Mouse (Mus musculus) heart, embryonic 14.5 days (tissue): ENCODE data around the gene Cldn7. TPM values are rescaled to one million over a fixed set of nuclear protein-coding genes. Genes with fewer than 3 reads are reported as not detected.
"Not testable (repeated sequence)": the region's sequence is repeated elsewhere in the genome, so short reads cannot be mapped to it uniquely, and the experiment has no call there.

ENCODE experiments used
- ATAC-seq: fragments of 200-750 bp; cut with Nextera tagmentation; 2 replicates; pipeline ENCODE4 v1.8.0; 2017; ENCODE audit warnings: low read depth, moderate TSS enrichment; ENCODE audit not compliant: insufficient number of reproducible peaks, insufficient read depth, low FRiP score
- H3K27ac ChIP-seq, 2 experiments: fragments of 200-500 bp in 1 of 2; fragments of 300-500 bp in 1 of 2; sonication (generic) in 1 of 2; replicated peaks in 1 of 2; 2 replicates each; pipeline ENCODE4 v1.5.1; 2012 to 2014; ENCODE audit warnings: low read depth in 2 of 2, low read length in 2 of 2, control low read depth in 1 of 2, mild to moderate bottlenecking in 1 of 2, mixed read lengths in 1 of 2; ENCODE audit not compliant: control insufficient read depth in 1 of 2, insufficient read depth in 1 of 2
- H3K27me3 ChIP-seq: fragments of 300-500 bp; sonication (generic); 2 replicates; pipeline ENCODE4 v1.6.1; 2014; ENCODE audit warnings: mild to moderate bottlenecking, low read length, control low read depth; ENCODE audit not compliant: control insufficient read depth, insufficient read depth
- H3K36me3 ChIP-seq: fragments of 300-500 bp; sonication (generic); 2 replicates; pipeline ENCODE4 v1.6.1; 2014; ENCODE audit warnings: mild to moderate bottlenecking, control low read depth, low read length, mixed read lengths; ENCODE audit not compliant: control insufficient read depth, insufficient read depth
- H3K4me1 ChIP-seq, 2 experiments: fragments of 200-500 bp in 1 of 2; fragments of 300-500 bp in 1 of 2; sonication (generic) in 1 of 2; 2 replicates each; pipeline ENCODE4 v1.6.1; 2012 to 2014; ENCODE audit warnings: low read length in 2 of 2, control low read depth in 1 of 2, mixed read lengths in 1 of 2; ENCODE audit not compliant: control insufficient read depth in 2 of 2, insufficient read depth in 2 of 2
- H3K4me2 ChIP-seq: fragments of 300-500 bp; sonication (generic); 2 replicates; pipeline ENCODE4 v1.6.1; 2014; ENCODE audit warnings: mild to moderate bottlenecking, low read length
- H3K4me3 ChIP-seq, 2 experiments: fragments of 200-500 bp in 1 of 2; fragments of 300-500 bp in 1 of 2; sonication (generic) in 1 of 2; 2 replicates each; pipeline ENCODE4 v1.5.1; 2012 to 2014; ENCODE audit warnings: low read length in 2 of 2, mild to moderate bottlenecking in 2 of 2, control low read depth in 1 of 2, low read depth in 1 of 2, moderate library complexity in 1 of 2; ENCODE audit not compliant: control insufficient read depth in 1 of 2, insufficient read depth in 1 of 2
- H3K9ac ChIP-seq: fragments of 300-500 bp; sonication (generic); 2 replicates; pipeline ENCODE4 v1.6.1; 2014; ENCODE audit warnings: mild to moderate bottlenecking, low read length
- H3K9me3 ChIP-seq: fragments of 300-500 bp; sonication (generic); 2 replicates; pipeline ENCODE4 v1.6.1; 2016; ENCODE audit warnings: low read length, control low read depth; ENCODE audit not compliant: control insufficient read depth
- WGBS: fragments of 180-500 bp; shearing (Covaris S2); extraction: QIAGEN DNeasy Blood & Tissue Kit; methylation state at CpG from one replicate; pipeline ENCODE4 v1.1.7; 2014; 5-methylcytosine and 5-hydroxymethylcytosine counted together
- polyA plus RNA-seq: library from polyadenylated mRNA; unstranded; fragments of >200 nt; fragmentation: Nextera tagmentation; extraction: Ambion mirVana; gene quantifications from 2 replicates; pipeline ENCODE4 v1.2.1, GENCODE M21; 2014

Cldn7 gene
- 1.2 and 2.4 TPM in 2 replicates for polyA plus RNA-seq

- no peak within 1 kb of the TSS for H3K27ac ChIP-seq
- peaks cover 4 to 14% of the 10 kb centered on the region in 2 experiments; a peak in 3 of 4 replicates for H3K4me1 ChIP-seq
- WGBS = 9% methylated on average over 24 of the region's 24 CpGs
- H3K9me3 ChIP-seq = no peaks in the 10 kb centered on the region
- H3K9ac ChIP-seq = 0 out of 2 replicates have a peak within 1 kb of the TSS, but pooled peaks have one; percentile 1
- peak within 1 kb of the TSS in 1 of 2 experiments; percentile 44; a peak in 2 of 4 replicates for H3K4me3 ChIP-seq
- H3K36me3 ChIP-seq = peaks cover 18% of the 10 kb centered on the region
- peaks cover 63% of the 10 kb centered on the region for H3K27me3 ChIP-seq
- peak within 1 kb of the TSS; percentile 84 for H3K4me2 ChIP-seq
- no peak for ATAC-seq
These were observed at the start of gene Cldn7 for GRCm38 (mm10) chr11:69964650-69965270. Gene Cldn7, plus strand, starts transcription at chr11:69964779.

- H3K36me3 ChIP-seq = peaks cover 82% of the 10 kb centered on the region
- ATAC-seq = no peak
- peaks cover 18 to 30% of the 10 kb centered on the region in 2 experiments for H3K4me1 ChIP-seq
- no peaks in the 10 kb centered on the region for H3K9me3 ChIP-seq
- H3K9ac ChIP-seq = peak overlapping the region; percentile 87
- 34% methylated on average over 9 of the region's 9 CpGs for WGBS
- H3K27me3 ChIP-seq = no peaks in the 10 kb centered on the region
- H3K27ac ChIP-seq = no peak overlapping the region
- peak overlapping the region; percentile 95 for H3K4me2 ChIP-seq
- peak overlapping the region; percentile 82 to 89 for H3K4me3 ChIP-seq
These were observed 49.6 kb upstream of the Cldn7 start for GRCm38 (mm10) chr11:69914917-69915430.

- H3K4me2 ChIP-seq = peak overlapping the region; percentile 95; the same call in 1 of the 2 replicates
- H3K4me1 ChIP-seq = peaks cover 18 to 30% of the 10 kb centered on the region in 2 experiments
- no peaks in the 10 kb centered on the region for H3K9me3 ChIP-seq
- no peaks in the 10 kb centered on the region for H3K27me3 ChIP-seq
- WGBS = 48% methylated on average over 5 of the region's 5 CpGs
- 0 out of 2 replicates have a peak overlapping the region, but pooled peaks have one; percentile 38 for H3K9ac ChIP-seq
- H3K36me3 ChIP-seq = peaks cover 73% of the 10 kb centered on the region
- no peak overlapping the region for H3K4me3 ChIP-seq
- H3K27ac ChIP-seq = no peak overlapping the region
- ATAC-seq = no peak
These were observed 48.6 kb upstream of the Cldn7 start for GRCm38 (mm10) chr11:69915667-69916627.

- not testable (repeated sequence) for H3K27ac ChIP-seq, H3K27me3 ChIP-seq, H3K9me3 ChIP-seq, H3K4me2 ChIP-seq, ATAC-seq, H3K4me3 ChIP-seq, H3K9ac ChIP-seq
- Histone ChIP-seq H3K36me3 (peaks cover 64% of the 10 kb centered on the region), H3K4me1 (peaks cover 18 to 30% of the 10 kb centered on the region in 2 experiments)
- 64% methylated on average over 7 of the region's 7 CpGs for WGBS
These were observed 47.8 kb upstream of the Cldn7 start for GRCm38 (mm10) chr11:69916652-69917378.

GRCm38 (mm10) chr11:69917379-69917948, 47.1 kb upstream of the Cldn7 start:
- Histone ChIP-seq H3K9me3 (no peaks in the 10 kb centered on the region), H3K36me3 (peaks cover 57% of the 10 kb centered on the region), H3K27ac (no peak overlapping the region), H3K9ac (no peak overlapping the region), H3K4me1 (peaks cover 18 to 33% of the 10 kb centered on the region in 2 experiments), H3K4me3 (no peak overlapping the region), H3K27me3 (no peaks in the 10 kb centered on the region), H3K4me2 (no peak overlapping the region)
- 80% methylated on average over 8 of the region's 8 CpGs for WGBS
- no peak for ATAC-seq

GRCm38 (mm10) chr11:69918118-69918517, 46.5 kb upstream of the Cldn7 start:
- whole genome bisulfite sequencing = 81% methylated on average over 5 of the region's 5 CpGs
- Histone ChIP-seq H3K36me3 (peaks cover 51% of the 10 kb centered on the region), H3K9me3 (no peaks in the 10 kb centered on the region), H3K4me1 (peaks cover 17 to 36% of the 10 kb centered on the region in 2 experiments), H3K4me3 (no peak overlapping the region), H3K27me3 (no peaks in the 10 kb centered on the region), H3K9ac (no peak overlapping the region), H3K27ac (no peak overlapping the region), H3K4me2 (no peak overlapping the region)
- no peak for ATAC-seq
